Mouse (Mus musculus) myocyte (in vitro differentiated cells): ENCODE measurements around the gene Tmem211.

Source experiments
- CEBPB ChIP-seq: IDR thresholded peaks from 2 replicates; pipeline ENCODE4 v1.6.1; 2011; ENCODE audit warnings: mild to moderate bottlenecking, moderate library complexity; ENCODE audit not compliant: poor library complexity, insufficient read depth, severe bottlenecking
- MAX ChIP-seq: IDR thresholded peaks from one replicate; pipeline ENCODE4 v1.6.1; 2011; ENCODE audit warnings: low read depth, mild to moderate bottlenecking, control low read depth
- MYOG ChIP-seq, 3 experiments: IDR thresholded peaks; one replicate each; pipeline ENCODE4 v1.6.1; 2011; ENCODE audit warnings: control low read depth in 2 of 3, low read depth in 2 of 3, mild to moderate bottlenecking in 2 of 3; ENCODE audit not compliant: insufficient read length in 2 of 3, control insufficient read depth in 1 of 3, insufficient read depth in 1 of 3
- POLR2A ChIP-seq: IDR thresholded peaks from one replicate; pipeline ENCODE4 v1.6.1; 2011; ENCODE audit warnings: low read depth, mild to moderate bottlenecking, control low read depth, moderate library complexity; ENCODE audit not compliant: insufficient read length
- SRF ChIP-seq: IDR thresholded peaks from one replicate; pipeline ENCODE4 v1.6.1; 2011; ENCODE audit warnings: low read depth; ENCODE audit not compliant: control insufficient read depth, insufficient read length
- USF1 ChIP-seq: IDR thresholded peaks from one replicate; pipeline ENCODE4 v1.6.1; 2011; ENCODE audit warnings: low read depth, mild to moderate bottlenecking, control low read depth, moderate library complexity

DNA sequence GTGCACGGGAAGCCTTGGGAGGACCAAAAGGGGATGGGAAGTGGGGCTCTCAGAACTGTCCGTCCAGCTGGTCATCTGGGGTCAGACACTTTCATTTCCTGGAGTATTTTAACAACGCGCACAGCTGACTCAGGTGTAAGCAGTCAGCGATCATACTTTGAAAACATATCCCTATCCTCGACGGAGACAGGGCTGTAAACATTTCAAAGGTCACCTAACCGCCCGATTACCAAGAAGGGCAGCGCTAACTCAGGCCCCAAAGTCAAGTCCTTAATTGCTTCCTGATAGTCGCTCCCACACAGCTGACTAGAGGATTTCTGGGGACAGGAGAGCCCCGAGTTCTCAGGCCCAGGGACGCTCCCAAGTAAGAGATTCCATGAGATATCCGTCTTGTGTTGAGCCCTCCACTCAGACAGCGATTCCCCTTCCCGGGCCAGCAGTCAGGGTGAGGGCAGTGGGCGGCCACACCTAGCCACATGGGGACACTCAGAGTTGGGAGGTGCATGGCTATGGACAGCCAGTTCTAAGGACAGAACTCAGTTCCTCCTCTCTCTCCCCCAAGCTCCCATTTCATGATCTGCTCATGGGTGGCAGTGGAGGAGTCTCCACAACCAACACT lies 8.0 kb upstream of the Tmem211 start:
- TF ChIP-seq MAX (no peak), POLR2A (no peak), SRF (no peak), CEBPB (no peak), MYOG (IDR thresholded peaks at IDR 0.05; ENCODE audit: control insufficient read depth in 1 of 3, insufficient read depth in 1 of 3, insufficient read length in 2 of 3, low read depth in 2 of 3) (no peak), USF1 (no peak)
